Mouse (Mus musculus) kidney, embryonic 14.5 days (tissue): ENCODE results near the gene Zfp938. TPM values are rescaled to one million over a fixed set of nuclear protein-coding genes. Genes with fewer than 3 reads are reported as not detected.

Experiments
- ATAC-seq: fragments of 200-750 bp; cut with Nextera tagmentation; 2 replicates; pipeline ENCODE4 v1.8.0; 2017; ENCODE audit warnings: moderate number of reproducible peaks, mild to moderate bottlenecking, moderate TSS enrichment, moderate library complexity; ENCODE audit not compliant: low FRiP score, low TSS enrichment
- H3K27ac ChIP-seq: fragments of 300-500 bp; sonication (generic); 2 replicates; pipeline ENCODE4 v1.5.1; 2014; ENCODE audit warnings: low read depth, mild to moderate bottlenecking, low read length, moderate library complexity, mixed read lengths
- H3K27me3 ChIP-seq: fragments of 300-500 bp; sonication (generic); 2 replicates; pipeline ENCODE4 v1.6.1; 2014; ENCODE audit warnings: mild to moderate bottlenecking, low read length; ENCODE audit not compliant: control insufficient read depth, insufficient read depth
- H3K36me3 ChIP-seq: fragments of 300-500 bp; sonication (generic); 2 replicates; pipeline ENCODE4 v1.6.1; 2014; ENCODE audit warnings: low read length, mixed read lengths; ENCODE audit not compliant: control insufficient read depth, insufficient read depth
- H3K4me1 ChIP-seq: fragments of 300-500 bp; sonication (generic); 2 replicates; pipeline ENCODE4 v1.6.1; 2014; ENCODE audit warnings: low read length, mixed read lengths; ENCODE audit not compliant: control insufficient read depth, insufficient read depth
- H3K4me2 ChIP-seq: fragments of 300-500 bp; sonication (generic); replicated peaks from 2 replicates; pipeline ENCODE4 v1.6.1; 2014; ENCODE audit warnings: low read depth, mild to moderate bottlenecking, low read length
- H3K4me3 ChIP-seq: fragments of 300-500 bp; sonication (generic); 2 replicates; pipeline ENCODE4 v1.5.1; 2014; ENCODE audit warnings: mild to moderate bottlenecking, low read length
- H3K9ac ChIP-seq: fragments of 300-500 bp; sonication (generic); 2 replicates; pipeline ENCODE4 v1.6.1; 2014; ENCODE audit warnings: low read depth, mild to moderate bottlenecking, low read length, moderate library complexity
- H3K9me3 ChIP-seq: fragments of 300-500 bp; sonication (generic); 2 replicates; pipeline ENCODE4 v1.6.1; 2016; ENCODE audit warnings: low read length; ENCODE audit not compliant: control insufficient read depth
- WGBS: fragments of 180-500 bp; shearing (Covaris S2); extraction: QIAGEN DNeasy Blood & Tissue Kit; methylation state at CpG from one replicate; pipeline ENCODE4 v1.1.7; 2014; 5-methylcytosine and 5-hydroxymethylcytosine counted together
- polyA plus RNA-seq: library from polyadenylated mRNA; unstranded; fragments of >200 nt; fragmentation: Nextera tagmentation; extraction: Ambion mirVana; gene quantifications from 2 replicates; pipeline ENCODE4 v1.2.1, GENCODE M21; 2014

The Zfp938 gene
- 17.2 and 19.2 TPM in 2 replicates for polyA plus RNA-seq

DNA sequence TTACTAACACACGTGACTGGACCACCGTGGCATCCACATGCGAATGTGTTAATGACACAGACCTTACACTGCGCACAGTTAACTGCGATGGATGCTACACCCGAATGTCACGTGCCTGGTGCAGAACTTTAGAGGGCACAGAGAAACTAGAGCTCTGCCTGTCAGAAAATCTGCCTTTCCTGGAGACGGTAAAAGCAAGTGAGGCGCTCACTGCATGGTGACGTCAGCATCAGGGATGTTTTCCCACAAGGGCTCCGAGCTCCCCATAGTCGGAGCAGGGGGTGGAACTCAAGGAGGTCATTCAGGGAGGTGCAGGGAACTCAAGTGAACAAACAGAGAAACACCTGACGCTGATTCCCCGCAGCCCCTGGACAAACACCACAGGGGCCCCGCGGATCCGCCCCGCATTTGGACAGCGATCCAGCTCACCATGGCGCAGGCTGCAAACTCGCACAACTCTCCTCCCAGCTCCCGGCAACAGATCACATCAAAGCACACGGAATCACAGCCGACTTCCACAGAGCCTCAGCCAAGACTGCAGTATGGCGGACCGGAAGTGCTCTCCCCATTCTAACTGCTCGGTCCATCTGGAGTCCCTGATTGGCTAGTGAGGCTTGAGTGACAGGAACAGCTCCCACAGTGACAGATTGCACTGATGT, at the start of gene Zfp938:
Gene Zfp938 (minus strand): TSS at position 539 of the 659 bp plus-strand sequence.
- Histone ChIP-seq H3K4me1 (0 out of 2 replicates have a peak, but pooled peaks cover 3% of the 10 kb centered on the region), H3K36me3 (no peaks in the 10 kb centered on the region), H3K9me3 (peaks cover 6% of the 10 kb centered on the region), H3K4me2 (peak within 1 kb of the TSS; percentile 57), H3K9ac (peak within 1 kb of the TSS; percentile 74), H3K4me3 (peak within 1 kb of the TSS; percentile 76), H3K27me3 (no peaks in the 10 kb centered on the region), H3K27ac (peak within 1 kb of the TSS; percentile 84)
- peak; percentile 100 for ATAC-seq
- 2% methylated on average over 27 of the region's 27 CpGs for WGBS

- H3K4me1 ChIP-seq = no peaks in the 10 kb centered on the region
- H3K9me3 ChIP-seq = no peaks in the 10 kb centered on the region
- H3K4me2 ChIP-seq = no peak overlapping the region
- H3K27ac ChIP-seq = no peak overlapping the region
- H3K36me3 ChIP-seq = no peaks in the 10 kb centered on the region
- no peak overlapping the region for H3K9ac ChIP-seq
- WGBS = 88% methylated on average over 2 of the region's 2 CpGs
- no peak for ATAC-seq
- no peaks in the 10 kb centered on the region for H3K27me3 ChIP-seq
- H3K4me3 ChIP-seq = no peak overlapping the region
Measured at GRCm38 (mm10) chr10:82257331-82257730, 16.3 kb upstream of the Zfp938 start.

GRCm38 (mm10) chr10:82245021-82245420, 3.9 kb upstream of the Zfp938 start:
- ATAC-seq = no peak
- H3K9me3 ChIP-seq = 0 out of 2 replicates have a peak, but pooled peaks cover 2% of the 10 kb centered on the region
- H3K9ac ChIP-seq = no peak overlapping the region
- H3K4me2 ChIP-seq = no peak overlapping the region
- H3K36me3 ChIP-seq = no peaks in the 10 kb centered on the region
- no peak overlapping the region for H3K4me3 ChIP-seq
- H3K27me3 ChIP-seq = no peaks in the 10 kb centered on the region
- H3K27ac ChIP-seq = no peak overlapping the region
- H3K4me1 ChIP-seq = 0 out of 2 replicates have a peak, but pooled peaks cover 3% of the 10 kb centered on the region

DNA sequence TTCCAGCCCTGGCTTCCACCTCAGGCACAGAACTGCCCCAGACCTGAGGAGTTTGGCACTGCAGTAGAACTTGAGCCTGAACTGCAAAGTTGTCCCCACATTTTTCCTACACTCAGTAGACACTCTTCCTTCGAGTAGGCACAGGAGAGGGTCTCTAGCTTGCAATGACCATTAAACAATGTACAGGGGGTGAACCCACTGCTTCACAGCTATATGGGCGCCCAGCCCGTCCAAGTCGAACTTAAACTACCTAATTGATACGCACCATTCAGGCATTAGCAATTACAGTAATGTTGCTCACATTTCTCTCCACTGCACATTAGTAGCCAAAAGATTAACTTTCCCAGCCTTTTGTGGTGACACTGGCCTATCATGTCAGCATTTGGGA, 315 bp upstream of the Zfp938 start:
- Histone ChIP-seq H3K36me3 (no peaks in the 10 kb centered on the region), H3K27ac (no peak overlapping the region), H3K4me2 (peak overlapping the region; percentile 57), H3K4me3 (peak overlapping the region; percentile 76), H3K27me3 (no peaks in the 10 kb centered on the region), H3K9me3 (peaks cover 6% of the 10 kb centered on the region), H3K4me1 (0 out of 2 replicates have a peak, but pooled peaks cover 3% of the 10 kb centered on the region), H3K9ac (peak overlapping the region; percentile 74)
- WGBS = 76% methylated on average over 5 of the region's 5 CpGs
- 0 out of 2 replicates have a peak, but pooled peaks have one; percentile 2 for ATAC-seq

DNA sequence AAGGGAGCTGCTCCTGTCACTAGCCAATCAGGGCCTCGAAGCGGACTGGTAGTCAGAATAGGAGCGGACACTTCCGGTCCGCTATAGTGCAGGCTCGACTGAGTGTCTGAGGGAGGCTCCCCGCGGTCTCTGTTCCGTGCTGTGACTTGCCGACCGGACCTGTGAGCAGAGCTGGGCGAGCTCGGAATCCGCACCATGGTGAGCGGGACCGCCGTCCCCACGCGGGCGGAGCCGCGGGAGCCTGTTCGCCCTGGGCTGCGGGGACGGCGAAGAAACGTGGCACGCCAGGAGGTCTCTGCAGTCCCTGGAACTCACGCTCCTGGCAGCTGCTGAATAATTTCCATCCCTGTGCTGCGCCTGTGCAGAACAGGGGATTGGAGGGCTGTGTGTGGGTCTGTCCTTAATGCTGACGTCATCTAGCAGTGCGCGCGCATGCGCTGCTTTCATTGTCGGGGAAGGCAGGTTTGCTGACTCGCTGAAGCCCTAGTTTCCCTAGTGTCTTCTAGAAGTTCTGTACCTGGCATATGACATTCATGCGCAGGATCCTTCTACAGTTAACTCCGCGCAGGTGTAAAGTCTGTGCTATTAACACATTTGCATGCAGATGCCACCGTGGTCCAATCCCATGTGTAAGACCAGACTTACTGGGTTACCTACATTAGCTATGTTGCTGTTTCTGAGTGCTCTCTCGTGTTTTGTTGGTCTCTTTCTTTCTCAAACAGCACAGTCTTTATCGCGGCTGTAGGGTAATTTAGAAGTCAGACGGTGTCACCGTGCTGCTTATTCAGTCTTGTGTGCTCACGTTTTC, 62.6 kb downstream of the Zfp938 start:
- peak; percentile 100 for ATAC-seq
- WGBS = 6% methylated on average over 47 of the region's 47 CpGs

More for the DNA sequence above, 62.6 kb downstream of the Zfp938 start:
- Histone ChIP-seq H3K9ac (peak overlapping the region; percentile 78), H3K27ac (peak overlapping the region; percentile 97), H3K4me3 (peak overlapping the region; percentile 67), H3K4me1 (0 out of 2 replicates have a peak, but pooled peaks cover 6% of the 10 kb centered on the region), H3K36me3 (no peaks in the 10 kb centered on the region), H3K4me2 (peak overlapping the region; percentile 67), H3K27me3 (no peaks in the 10 kb centered on the region), H3K9me3 (no peaks in the 10 kb centered on the region; the same call in 1 of the 2 replicates)

Other genes with a start within 250 kb of the Zfp938 start
- gene Zfp873, start 193.2 kb downstream of the Zfp938 start, polyA plus RNA-seq = 16.9 and 17.4 TPM in 2 replicates
- 8.4 and 8.6 TPM in 2 replicates for gene BC024063, start 157.9 kb downstream of the Zfp938 start, polyA plus RNA-seq
- 6.2 and 10.6 TPM in 2 replicates for gene AU041133, start 113.3 kb downstream of the Zfp938 start, polyA plus RNA-seq
- gene 4932415D10Rik, start 75.3 kb upstream of the Zfp938 start, polyA plus RNA-seq = not detected in 2 replicates
- gene Gm4924, start 113.0 kb upstream of the Zfp938 start, polyA plus RNA-seq = 11.9 and 13.2 TPM in 2 replicates